Mouse (Mus musculus) lung, postnatal 4 days (tissue): Measurements from ENCODE around the gene Cnp.
A peak's percentile ranks its signal among the peaks of the same experiment; 100 is the strongest.

Experiments used
- DNase-seq, 2 experiments: peaks; one replicate each; pipeline ENCODE4 v3.0.0; 2021

Gene Cnp

GRCm38 (mm10) chr11:100592346-100593046 is 17.8 kb downstream of the Cnp start:
- no peak for DNase-seq

GRCm38 (mm10) chr11:100594608-100595007 is 19.9 kb downstream of the Cnp start:
- no peak for DNase-seq

- no peak for DNase-seq
Measured at GRCm38 (mm10) chr11:100595533-100595932, 20.8 kb downstream of the Cnp start.

GRCm38 (mm10) chr11:100598074-100598473 is 23.4 kb downstream of the Cnp start:
- no peak for DNase-seq

- DNase-seq: no peak
Measured at GRCm38 (mm10) chr11:100601372-100601771, 26.7 kb downstream of the Cnp start.

GRCm38 (mm10) chr11:100603155-100603554 is 28.5 kb downstream of the Cnp start:
- DNase-seq: no peak

- DNase-seq: no peak
Measured at GRCm38 (mm10) chr11:100603813-100604212, 29.1 kb downstream of the Cnp start.

GRCm38 (mm10) chr11:100604321-100605005 is 29.8 kb downstream of the Cnp start:
- no peak for DNase-seq

- DNase-seq: no peak
Measured at GRCm38 (mm10) chr11:100605451-100605850, 30.7 kb downstream of the Cnp start.

GRCm38 (mm10) chr11:100607121-100607520 is 32.4 kb downstream of the Cnp start:
- DNase-seq: no peak

GRCm38 (mm10) chr11:100608796-100609195 is 34.1 kb downstream of the Cnp start:
- DNase-seq: no peak

GRCm38 (mm10) chr11:100609355-100609996 is 34.8 kb downstream of the Cnp start:
- DNase-seq: no peak

GRCm38 (mm10) chr11:100609997-100610680 is 35.4 kb downstream of the Cnp start:
- no peak for DNase-seq

GRCm38 (mm10) chr11:100611627-100612026 is 36.9 kb downstream of the Cnp start:
- no peak for DNase-seq

GRCm38 (mm10) chr11:100613241-100613640 is 38.5 kb downstream of the Cnp start:
- DNase-seq: no peak

GRCm38 (mm10) chr11:100616332-100616731 is 41.6 kb downstream of the Cnp start:
- no peak for DNase-seq

GRCm38 (mm10) chr11:100616836-100617235 is 42.1 kb downstream of the Cnp start:
- DNase-seq: peak in 1 of 2 experiments; percentile 5

- DNase-seq: no peak
Measured at GRCm38 (mm10) chr11:100617480-100617879, 42.8 kb downstream of the Cnp start.

GRCm38 (mm10) chr11:100618761-100619484 is 44.2 kb downstream of the Cnp start, which contains the start of gene Nkiras2:
Gene Nkiras2, plus strand, starts transcription at chr11:100619244.
- peak; percentile 81 to 85 for DNase-seq

- peak; percentile 96 to 98 for DNase-seq
Measured at GRCm38 (mm10) chr11:100619485-100619975, 44.8 kb downstream of the Cnp start.

GRCm38 (mm10) chr11:100619982-100620381 is 45.3 kb downstream of the Cnp start, which contains the start of gene Dnajc7:
Gene Dnajc7, minus strand, starts transcription at chr11:100620168.
- DNase-seq: no peak

GRCm38 (mm10) chr11:100622714-100623113 is 48.0 kb downstream of the Cnp start:
- peak; percentile 96 to 97 for DNase-seq
